ENCODE assay signal across 17 mouse cellular contexts in genomic region chr1:89689544-89690212, GRCm38 (mm10).
DNase-seq lines count a peak whose midpoint lies in the region; ATAC-seq and TF ChIP-seq lines count a peak whose summit lies in the region.
"Had no signal": no experiment of that assay in that cellular context is flagged by ENCODE, and none has a peak within 500 bp of the region (broad histone marks: within the 10 kb centered on the region; RNA-seq: fewer than 3 reads in every experiment).

No protein-coding gene starts in this region.

- H3K4me1 ChIP-seq in midbrain, embryonic 10.5 days = peaks cover 52% of the 10 kb centered on the region
- H3K4me1 ChIP-seq in midbrain, embryonic 16.5 days (ENCODE audit: control insufficient read depth, insufficient read depth, low read length) = peaks cover 10% of the 10 kb centered on the region
- H3K4me1 ChIP-seq in forebrain, embryonic 15.5 days = peaks cover 30% of the 10 kb centered on the region
- H3K4me1 ChIP-seq in midbrain, embryonic 14.5 days (ENCODE audit: control insufficient read depth, insufficient read depth, low read length) = peaks cover 17% of the 10 kb centered on the region

- peaks cover 4% of the 10 kb centered on the region; the same call in 1 of the 2 replicates for H3K9me3 ChIP-seq in midbrain, embryonic 10.5 days (replicated peaks)
- H3K9me3 ChIP-seq in midbrain, embryonic 16.5 days (replicated peaks; ENCODE audit: control insufficient read depth, low read length, poor library complexity, severe bottlenecking) = no peaks in the 10 kb centered on the region
- H3K9me3 ChIP-seq in forebrain, embryonic 15.5 days = no peaks in the 10 kb centered on the region
- no peaks in the 10 kb centered on the region for H3K9me3 ChIP-seq in midbrain, embryonic 14.5 days (ENCODE audit: control insufficient read depth, low read length)
- H3K9me3 ChIP-seq: liver, embryonic 13.5 days had no signal

- 88% methylated on average over 22 of the region's 22 CpGs for WGBS in midbrain, embryonic 10.5 days
- 63% methylated on average over 22 of the region's 22 CpGs for WGBS in midbrain, embryonic 16.5 days
- 40% methylated on average over 22 of the region's 22 CpGs for WGBS in forebrain, embryonic 15.5 days
- 66% methylated on average over 22 of the region's 22 CpGs for WGBS in midbrain, embryonic 14.5 days

- no peaks in the 10 kb centered on the region for H3K27me3 ChIP-seq in midbrain, embryonic 10.5 days (ENCODE audit: low read depth, poor library complexity, severe bottlenecking)
- no peaks in the 10 kb centered on the region for H3K27me3 ChIP-seq in midbrain, embryonic 16.5 days (ENCODE audit: control insufficient read depth, insufficient read depth, low read depth, low read length)
- peaks cover 68% of the 10 kb centered on the region for H3K27me3 ChIP-seq in forebrain, embryonic 15.5 days
- no peaks in the 10 kb centered on the region for H3K27me3 ChIP-seq in midbrain, embryonic 14.5 days (ENCODE audit: control insufficient read depth, insufficient read depth, low read length)
- H3K27me3 ChIP-seq: liver, embryonic 13.5 days; Patski had no signal

- no peak overlapping the region for H3K9ac ChIP-seq in midbrain, embryonic 16.5 days (ENCODE audit: low read depth, low read length)
- H3K9ac ChIP-seq in forebrain, embryonic 15.5 days (replicated peaks) = no peak overlapping the region
- H3K9ac ChIP-seq in midbrain, embryonic 14.5 days (replicated peaks; ENCODE audit: low read length) = no peak overlapping the region
- H3K9ac ChIP-seq: liver, embryonic 13.5 days had no signal

- TF ChIP-seq CTCF in gastrocnemius, adult 2 months (IDR thresholded peaks at IDR 0.05) = no peak

- no peak for DNase-seq in gastrocnemius, adult 2 months
- no peak for DNase-seq in gastrocnemius, postnatal 10 days
- no peak for DNase-seq in midbrain, embryonic 10.5 days (ENCODE audit: low spot score)
- DNase-seq in midbrain, embryonic 14.5 days = peak; percentile 45
- no peak for DNase-seq in kidney, postnatal 14 days
- DNase-seq: cerebellum, adult 2 months; gastrocnemius, postnatal 25 days; heart, postnatal 4 days; kidney, adult 11 months; left cerebral cortex, postnatal 4 days; liver, embryonic 13.5 days; lung, postnatal 4 days had no signal

- intact Hi-C loops in gastrocnemius, adult 2 months (cut with DNase I) = no loop called here

- H3K4me3 ChIP-seq in gastrocnemius, adult 2 months = no peak overlapping the region
- H3K4me3 ChIP-seq in midbrain, embryonic 10.5 days = no peak overlapping the region
- no peak overlapping the region for H3K4me3 ChIP-seq in midbrain, embryonic 16.5 days (ENCODE audit: low read depth, low read length)
- no peak overlapping the region for H3K4me3 ChIP-seq in forebrain, embryonic 15.5 days
- no peak overlapping the region for H3K4me3 ChIP-seq in midbrain, embryonic 14.5 days (replicated peaks; ENCODE audit: low read depth, low read length)
- H3K4me3 ChIP-seq: liver, embryonic 13.5 days had no signal

- no peak for ATAC-seq in midbrain, embryonic 16.5 days
- peak; percentile 87 for ATAC-seq in forebrain, embryonic 15.5 days (replicated peaks)
- no peak for ATAC-seq in midbrain, embryonic 14.5 days (ENCODE audit: low FRiP score, low TSS enrichment)
- ATAC-seq in megakaryocyte-erythroid progenitor cell, adult 5-6 weeks (replicated peaks; ENCODE audit: low FRiP score, low TSS enrichment, poor library complexity, severe bottlenecking) = no peak

- no peak overlapping the region for H3K4me2 ChIP-seq in midbrain, embryonic 16.5 days (ENCODE audit: low read length)
- no peak overlapping the region for H3K4me2 ChIP-seq in forebrain, embryonic 15.5 days (replicated peaks)
- no peak overlapping the region for H3K4me2 ChIP-seq in midbrain, embryonic 14.5 days (ENCODE audit: low read length)
- H3K4me2 ChIP-seq: heart, embryonic 11.5 days; liver, embryonic 13.5 days had no signal

- peak overlapping the region; percentile 50; the same call in 1 of the 2 replicates for H3K27ac ChIP-seq in gastrocnemius, adult 2 months
- peak overlapping the region; percentile 14 for H3K27ac ChIP-seq in midbrain, embryonic 10.5 days (replicated peaks)
- no peak overlapping the region for H3K27ac ChIP-seq in midbrain, embryonic 16.5 days (ENCODE audit: low read length)
- H3K27ac ChIP-seq in forebrain, embryonic 15.5 days (replicated peaks) = 0 out of 2 replicates have a peak overlapping the region, but pooled peaks have one; percentile 12
- 0 out of 2 replicates have a peak overlapping the region, but pooled peaks have one; percentile 17 for H3K27ac ChIP-seq in midbrain, embryonic 14.5 days (replicated peaks; ENCODE audit: low read depth, low read length)
- H3K27ac ChIP-seq: liver, embryonic 13.5 days had no signal

- peaks cover 41% of the 10 kb centered on the region for H3K36me3 ChIP-seq in midbrain, embryonic 10.5 days
- peaks cover 10% of the 10 kb centered on the region for H3K36me3 ChIP-seq in midbrain, embryonic 16.5 days (ENCODE audit: control insufficient read depth, insufficient read depth, low read length)
- peaks cover 10% of the 10 kb centered on the region for H3K36me3 ChIP-seq in forebrain, embryonic 15.5 days
- peaks cover 26% of the 10 kb centered on the region for H3K36me3 ChIP-seq in midbrain, embryonic 14.5 days (ENCODE audit: control insufficient read depth, insufficient read depth, low read length)
